Mouse (Mus musculus) myocyte (in vitro differentiated cells): Measurements from ENCODE around the gene Med7.

ENCODE experiments used
- CEBPB ChIP-seq: IDR thresholded peaks from 2 replicates; pipeline ENCODE4 v1.6.1; 2011; ENCODE audit warnings: mild to moderate bottlenecking, moderate library complexity; ENCODE audit not compliant: poor library complexity, insufficient read depth, severe bottlenecking
- E2F4 ChIP-seq: IDR thresholded peaks from one replicate; pipeline ENCODE4 v1.6.1; 2011; ENCODE audit warnings: mild to moderate bottlenecking, control low read depth, moderate library complexity; ENCODE audit not compliant: insufficient read depth
- MAX ChIP-seq: IDR thresholded peaks from one replicate; pipeline ENCODE4 v1.6.1; 2011; ENCODE audit warnings: low read depth, mild to moderate bottlenecking, control low read depth
- MYOG ChIP-seq, 3 experiments: IDR thresholded peaks; one replicate each; pipeline ENCODE4 v1.6.1; 2011; ENCODE audit warnings: control low read depth in 2 of 3, low read depth in 2 of 3, mild to moderate bottlenecking in 2 of 3; ENCODE audit not compliant: insufficient read length in 2 of 3, control insufficient read depth in 1 of 3, insufficient read depth in 1 of 3
- POLR2A ChIP-seq: IDR thresholded peaks from one replicate; pipeline ENCODE4 v1.6.1; 2011; ENCODE audit warnings: low read depth, mild to moderate bottlenecking, control low read depth, moderate library complexity; ENCODE audit not compliant: insufficient read length
- REST ChIP-seq: IDR thresholded peaks from one replicate; pipeline ENCODE4 v1.6.1; 2011; ENCODE audit warnings: mild to moderate bottlenecking, control low read depth, moderate library complexity; ENCODE audit not compliant: insufficient read depth, insufficient read length
- SRF ChIP-seq: IDR thresholded peaks from one replicate; pipeline ENCODE4 v1.6.1; 2011; ENCODE audit warnings: low read depth; ENCODE audit not compliant: control insufficient read depth, insufficient read length
- TCF12 ChIP-seq: IDR thresholded peaks from one replicate; pipeline ENCODE4 v1.6.1; 2011; ENCODE audit warnings: mild to moderate bottlenecking, control low read depth; ENCODE audit not compliant: poor library complexity, insufficient read depth, severe bottlenecking
- USF1 ChIP-seq: IDR thresholded peaks from one replicate; pipeline ENCODE4 v1.6.1; 2011; ENCODE audit warnings: low read depth, mild to moderate bottlenecking, control low read depth, moderate library complexity

GRCm38 (mm10) chr11:46461931-46462330, 25.2 kb downstream of the Med7 start:
- no peak for TF ChIP-seq SRF
- TF ChIP-seq TCF12: no peak
- no peak for TF ChIP-seq E2F4
- TF ChIP-seq POLR2A: no peak
- no peak for TF ChIP-seq MAX
- TF ChIP-seq REST: no peak
- TF ChIP-seq USF1: no peak
- no peak for TF ChIP-seq MYOG (IDR thresholded peaks at IDR 0.05; ENCODE audit: control insufficient read depth in 1 of 3, insufficient read depth in 1 of 3, insufficient read length in 2 of 3, low read depth in 2 of 3)
- no peak for TF ChIP-seq CEBPB
